Mouse (Mus musculus): ENCODE data around the gene Gm21761. TPM values are rescaled to one million over a fixed set of nuclear protein-coding genes. Genes with fewer than 3 reads are reported as not detected.
"Not testable (repeated sequence)": the region's sequence is repeated elsewhere in the genome, so short reads cannot be mapped to it uniquely, and the experiment has no call there.

Gene Gm21761
- not detected in 2 replicates for polyA plus RNA-seq (2012; rRNA removed)
- not detected in 2 replicates for polyA plus RNA-seq (2014; fragmentation: Nextera tagmentation; extraction: Ambion mirVana)

GRCm38 (mm10) chr13:119929172-119929571 lies at the start of gene Gm21761:
Gene Gm21761, minus strand, starts transcription at chr13:119929272.
- DNase-seq (ENCODE audit: low read depth in 3 of 3, low spot score in 3 of 3); H3K36me3 ChIP-seq (replicated peaks; ENCODE audit: control insufficient read depth, insufficient read depth, low read depth); ATAC-seq (ENCODE audit: insufficient read depth); H3K4me2 ChIP-seq (ENCODE audit: low read depth); H3K9ac ChIP-seq (replicated peaks); H3K27ac ChIP-seq; H3K9me3 ChIP-seq (ENCODE audit: control insufficient read depth, low read length); H3K27me3 ChIP-seq (ENCODE audit: control insufficient read depth, insufficient read depth, low read length); H3K4me3 ChIP-seq (ENCODE audit: insufficient read depth in 1 of 2, low read depth in 2 of 2, low read length in 2 of 2); H3K4me1 ChIP-seq (replicated peaks; ENCODE audit: control insufficient read depth in 2 of 2, insufficient read depth in 2 of 2, low read length in 1 of 2): not testable (repeated sequence)
- no CpG with 5 or more reads among the region's 5 CpGs for WGBS (ENCODE audit: insufficient replicate concordance)

- H3K4me1 ChIP-seq (replicated peaks; ENCODE audit: control insufficient read depth in 2 of 2, insufficient read depth in 2 of 2, low read length in 1 of 2); H3K4me3 ChIP-seq (ENCODE audit: insufficient read depth in 1 of 2, low read depth in 2 of 2, low read length in 2 of 2); H3K4me2 ChIP-seq (ENCODE audit: low read depth); ATAC-seq (ENCODE audit: insufficient read depth); H3K36me3 ChIP-seq (replicated peaks; ENCODE audit: control insufficient read depth, insufficient read depth, low read depth); DNase-seq (ENCODE audit: low read depth in 3 of 3, low spot score in 3 of 3); H3K9ac ChIP-seq (replicated peaks); H3K27ac ChIP-seq; H3K27me3 ChIP-seq (ENCODE audit: control insufficient read depth, insufficient read depth, low read length); H3K9me3 ChIP-seq (ENCODE audit: control insufficient read depth, low read length): not testable (repeated sequence)
- no CpG with 5 or more reads among the region's 13 CpGs for WGBS (ENCODE audit: insufficient replicate concordance)
Observed at GRCm38 (mm10) chr13:119969163-119969562, 40.1 kb upstream of the Gm21761 start.

GRCm38 (mm10) chr13:119968193-119968592 lies 39.1 kb upstream of the Gm21761 start:
- H3K27ac ChIP-seq; H3K9me3 ChIP-seq (ENCODE audit: control insufficient read depth, low read length); H3K4me3 ChIP-seq (ENCODE audit: insufficient read depth in 1 of 2, low read depth in 2 of 2, low read length in 2 of 2); H3K36me3 ChIP-seq (replicated peaks; ENCODE audit: control insufficient read depth, insufficient read depth, low read depth); H3K4me2 ChIP-seq (ENCODE audit: low read depth); DNase-seq (ENCODE audit: low read depth in 3 of 3, low spot score in 3 of 3); H3K9ac ChIP-seq (replicated peaks); H3K4me1 ChIP-seq (replicated peaks; ENCODE audit: control insufficient read depth in 2 of 2, insufficient read depth in 2 of 2, low read length in 1 of 2); H3K27me3 ChIP-seq (ENCODE audit: control insufficient read depth, insufficient read depth, low read length); ATAC-seq (ENCODE audit: insufficient read depth): not testable (repeated sequence)
- WGBS (ENCODE audit: insufficient replicate concordance), result no CpG with 5 or more reads among the region's 14 CpGs

GRCm38 (mm10) chr13:119965968-119966367 lies 36.9 kb upstream of the Gm21761 start:
- DNase-seq (ENCODE audit: low read depth in 3 of 3, low spot score in 3 of 3); H3K27me3 ChIP-seq (ENCODE audit: control insufficient read depth, insufficient read depth, low read length); H3K4me3 ChIP-seq (ENCODE audit: insufficient read depth in 1 of 2, low read depth in 2 of 2, low read length in 2 of 2); H3K36me3 ChIP-seq (replicated peaks; ENCODE audit: control insufficient read depth, insufficient read depth, low read depth); ATAC-seq (ENCODE audit: insufficient read depth); H3K27ac ChIP-seq; H3K4me1 ChIP-seq (replicated peaks; ENCODE audit: control insufficient read depth in 2 of 2, insufficient read depth in 2 of 2, low read length in 1 of 2); H3K9ac ChIP-seq (replicated peaks); H3K9me3 ChIP-seq (ENCODE audit: control insufficient read depth, low read length): not testable (repeated sequence)
- peak overlapping the region; percentile 15; the same call in 1 of the 2 replicates for H3K4me2 ChIP-seq (ENCODE audit: low read depth)
- 1% methylated on average over 19 of the region's 22 CpGs for WGBS (ENCODE audit: insufficient replicate concordance)

- H3K4me2 ChIP-seq (ENCODE audit: low read depth); DNase-seq (ENCODE audit: low read depth in 3 of 3, low spot score in 3 of 3); H3K9ac ChIP-seq (replicated peaks); H3K36me3 ChIP-seq (replicated peaks; ENCODE audit: control insufficient read depth, insufficient read depth, low read depth); H3K4me3 ChIP-seq (ENCODE audit: insufficient read depth in 1 of 2, low read depth in 2 of 2, low read length in 2 of 2); H3K9me3 ChIP-seq (ENCODE audit: control insufficient read depth, low read length); H3K27ac ChIP-seq; ATAC-seq (ENCODE audit: insufficient read depth); H3K4me1 ChIP-seq (replicated peaks; ENCODE audit: control insufficient read depth in 2 of 2, insufficient read depth in 2 of 2, low read length in 1 of 2); H3K27me3 ChIP-seq (ENCODE audit: control insufficient read depth, insufficient read depth, low read length): not testable (repeated sequence)
- WGBS (ENCODE audit: insufficient replicate concordance), result under 1% methylated on average over 14 of the region's 34 CpGs
Observed at GRCm38 (mm10) chr13:119965302-119965952, 36.4 kb upstream of the Gm21761 start.

- H3K9me3 ChIP-seq (ENCODE audit: control insufficient read depth, low read length); H3K4me2 ChIP-seq (ENCODE audit: low read depth); H3K27me3 ChIP-seq (ENCODE audit: control insufficient read depth, insufficient read depth, low read length); DNase-seq (ENCODE audit: low read depth in 3 of 3, low spot score in 3 of 3); H3K9ac ChIP-seq (replicated peaks); ATAC-seq (ENCODE audit: insufficient read depth); H3K4me1 ChIP-seq (replicated peaks; ENCODE audit: control insufficient read depth in 2 of 2, insufficient read depth in 2 of 2, low read length in 1 of 2); H3K4me3 ChIP-seq (ENCODE audit: insufficient read depth in 1 of 2, low read depth in 2 of 2, low read length in 2 of 2); H3K27ac ChIP-seq; H3K36me3 ChIP-seq (replicated peaks; ENCODE audit: control insufficient read depth, insufficient read depth, low read depth): not testable (repeated sequence)
- no CpG with 5 or more reads among the region's 5 CpGs for WGBS (ENCODE audit: insufficient replicate concordance)
Observed at GRCm38 (mm10) chr13:119962856-119963255, 33.8 kb upstream of the Gm21761 start.

GRCm38 (mm10) chr13:119955567-119955966 lies 26.5 kb upstream of the Gm21761 start:
- H3K4me2 ChIP-seq (ENCODE audit: low read depth); H3K4me3 ChIP-seq (ENCODE audit: insufficient read depth in 1 of 2, low read depth in 2 of 2, low read length in 2 of 2); H3K27ac ChIP-seq; DNase-seq (ENCODE audit: low read depth in 3 of 3, low spot score in 3 of 3); ATAC-seq (ENCODE audit: insufficient read depth); H3K9me3 ChIP-seq (ENCODE audit: control insufficient read depth, low read length); H3K9ac ChIP-seq (replicated peaks); H3K27me3 ChIP-seq (ENCODE audit: control insufficient read depth, insufficient read depth, low read length); H3K36me3 ChIP-seq (replicated peaks; ENCODE audit: control insufficient read depth, insufficient read depth, low read depth); H3K4me1 ChIP-seq (replicated peaks; ENCODE audit: control insufficient read depth in 2 of 2, insufficient read depth in 2 of 2, low read length in 1 of 2): not testable (repeated sequence)
- no CpG with 5 or more reads among the region's 5 CpGs for WGBS (ENCODE audit: insufficient replicate concordance)

- not testable (repeated sequence) for H3K4me3 ChIP-seq (ENCODE audit: insufficient read depth in 1 of 2, low read depth in 2 of 2, low read length in 2 of 2); H3K4me1 ChIP-seq (replicated peaks; ENCODE audit: control insufficient read depth in 2 of 2, insufficient read depth in 2 of 2, low read length in 1 of 2); H3K9me3 ChIP-seq (ENCODE audit: control insufficient read depth, low read length); H3K27me3 ChIP-seq (ENCODE audit: control insufficient read depth, insufficient read depth, low read length); DNase-seq (ENCODE audit: low read depth in 3 of 3, low spot score in 3 of 3); ATAC-seq (ENCODE audit: insufficient read depth); H3K9ac ChIP-seq (replicated peaks); H3K36me3 ChIP-seq (replicated peaks; ENCODE audit: control insufficient read depth, insufficient read depth, low read depth); H3K27ac ChIP-seq; H3K4me2 ChIP-seq (ENCODE audit: low read depth)
- 38% methylated on average over 2 of the region's 2 CpGs for WGBS (ENCODE audit: insufficient replicate concordance)
Observed at GRCm38 (mm10) chr13:119955089-119955488, 26.0 kb upstream of the Gm21761 start.

All from liver, embryonic 14.5 days (tissue).